Mouse (Mus musculus): ENCODE data around the gene Tmem168. TPM values are rescaled to one million over a fixed set of nuclear protein-coding genes. Genes with fewer than 3 reads are reported as not detected.

The Tmem168 gene
- polyA plus RNA-seq, 1 experiment from 2014 or later: 26.0 TPM

GRCm38 (mm10) chr6:13617110-13617509 is 9.2 kb upstream of the Tmem168 start:
- WGBS: 98% methylated on average over 3 of the region's 3 CpGs
- 0 out of 2 replicates have a peak, but pooled peaks have one; percentile 21 for ATAC-seq (ENCODE audit: low FRiP score)

GRCm38 (mm10) chr6:13614568-13614967 is 6.7 kb upstream of the Tmem168 start:
- ATAC-seq (ENCODE audit: low FRiP score) (no peak), DNase-seq (ENCODE audit: low spot score) (no peak)
- H3K4me2 ChIP-seq (replicated peaks): no peak overlapping the region
- WGBS: 96% methylated on average over 3 of the region's 3 CpGs
- H3K27me3 ChIP-seq (ENCODE audit: control insufficient read depth, insufficient read depth, low read length): no peaks in the 10 kb centered on the region
- H3K27ac ChIP-seq: no peak overlapping the region
- H3K9me3 ChIP-seq (ENCODE audit: control insufficient read depth, low read length): no peaks in the 10 kb centered on the region
- H3K9ac ChIP-seq: no peak overlapping the region
- H3K4me3 ChIP-seq (replicated peaks; ENCODE audit: low read length): no peak overlapping the region
- H3K4me1 ChIP-seq (replicated peaks; ENCODE audit: control insufficient read depth, insufficient read depth, low read length): no peaks in the 10 kb centered on the region
- no peaks in the 10 kb centered on the region for H3K36me3 ChIP-seq (replicated peaks; ENCODE audit: control insufficient read depth, insufficient read depth)

More at GRCm38 (mm10) chr6:13617110-13617509, 9.2 kb upstream of the Tmem168 start:
- no peak overlapping the region for H3K4me2 ChIP-seq (replicated peaks)
- no peak for DNase-seq (ENCODE audit: low spot score)
- H3K27me3 ChIP-seq (ENCODE audit: control insufficient read depth, insufficient read depth, low read length): no peaks in the 10 kb centered on the region
- H3K36me3 ChIP-seq (replicated peaks; ENCODE audit: control insufficient read depth, insufficient read depth): no peaks in the 10 kb centered on the region
- H3K9me3 ChIP-seq (ENCODE audit: control insufficient read depth, low read length): no peaks in the 10 kb centered on the region
- H3K27ac ChIP-seq: no peak overlapping the region
- no peak overlapping the region for H3K9ac ChIP-seq
- no peaks in the 10 kb centered on the region for H3K4me1 ChIP-seq (replicated peaks; ENCODE audit: control insufficient read depth, insufficient read depth, low read length)
- no peak overlapping the region for H3K4me3 ChIP-seq (replicated peaks; ENCODE audit: low read length)

- H3K27me3 ChIP-seq (ENCODE audit: control insufficient read depth, insufficient read depth, low read length): no peaks in the 10 kb centered on the region
- H3K9me3 ChIP-seq (ENCODE audit: control insufficient read depth, low read length): no peaks in the 10 kb centered on the region
- DNase-seq (ENCODE audit: low spot score) (no peak), ATAC-seq (ENCODE audit: low FRiP score) (no peak)
- H3K9ac ChIP-seq: no peak overlapping the region
- WGBS: 82% methylated on average over 3 of the region's 3 CpGs
- H3K4me3 ChIP-seq (replicated peaks; ENCODE audit: low read length): no peak overlapping the region
- no peaks in the 10 kb centered on the region for H3K4me1 ChIP-seq (replicated peaks; ENCODE audit: control insufficient read depth, insufficient read depth, low read length)
- H3K4me2 ChIP-seq (replicated peaks): no peak overlapping the region
- H3K27ac ChIP-seq: no peak overlapping the region
- no peaks in the 10 kb centered on the region for H3K36me3 ChIP-seq (replicated peaks; ENCODE audit: control insufficient read depth, insufficient read depth)
Measured at GRCm38 (mm10) chr6:13613671-13614070, 5.8 kb upstream of the Tmem168 start.

- DNase-seq (ENCODE audit: low spot score): no peak
- Histone ChIP-seq H3K9ac (no peak overlapping the region), H3K27me3 (ENCODE audit: control insufficient read depth, insufficient read depth, low read length) (no peaks in the 10 kb centered on the region), H3K36me3 (replicated peaks; ENCODE audit: control insufficient read depth, insufficient read depth) (no peaks in the 10 kb centered on the region), H3K27ac (no peak overlapping the region), H3K4me3 (replicated peaks; ENCODE audit: low read length) (no peak overlapping the region), H3K4me1 (replicated peaks; ENCODE audit: control insufficient read depth, insufficient read depth, low read length) (peaks cover 10% of the 10 kb centered on the region), H3K9me3 (ENCODE audit: control insufficient read depth, low read length) (no peaks in the 10 kb centered on the region), H3K4me2 (replicated peaks) (no peak overlapping the region)
- WGBS: 96% methylated on average over 2 of the region's 2 CpGs
- no peak for ATAC-seq (ENCODE audit: low FRiP score)
Measured at GRCm38 (mm10) chr6:13610869-13611268, 3.0 kb upstream of the Tmem168 start.

GRCm38 (mm10) chr6:13609353-13610140 is 1.6 kb upstream of the Tmem168 start:
- Histone ChIP-seq H3K36me3 (replicated peaks; ENCODE audit: control insufficient read depth, insufficient read depth) (no peaks in the 10 kb centered on the region), H3K9me3 (ENCODE audit: control insufficient read depth, low read length) (no peaks in the 10 kb centered on the region), H3K9ac (no peak overlapping the region), H3K4me3 (replicated peaks; ENCODE audit: low read length) (no peak overlapping the region), H3K27me3 (ENCODE audit: control insufficient read depth, insufficient read depth, low read length) (no peaks in the 10 kb centered on the region), H3K4me1 (replicated peaks; ENCODE audit: control insufficient read depth, insufficient read depth, low read length) (peaks cover 10% of the 10 kb centered on the region), H3K27ac (no peak overlapping the region), H3K4me2 (replicated peaks) (no peak overlapping the region)
- DNase-seq (ENCODE audit: low spot score) (no peak), ATAC-seq (ENCODE audit: low FRiP score) (no peak)
- 44% methylated on average over 5 of the region's 5 CpGs for WGBS

- Histone ChIP-seq H3K27ac (peak overlapping the region; percentile 91), H3K4me2 (replicated peaks) (peak overlapping the region; percentile 65), H3K27me3 (ENCODE audit: control insufficient read depth, insufficient read depth, low read length) (no peaks in the 10 kb centered on the region), H3K9ac (peak overlapping the region; percentile 82), H3K9me3 (ENCODE audit: control insufficient read depth, low read length) (no peaks in the 10 kb centered on the region), H3K4me3 (replicated peaks; ENCODE audit: low read length) (peak overlapping the region; percentile 72), H3K4me1 (replicated peaks; ENCODE audit: control insufficient read depth, insufficient read depth, low read length) (peaks cover 11% of the 10 kb centered on the region), H3K36me3 (replicated peaks; ENCODE audit: control insufficient read depth, insufficient read depth) (peaks cover 10% of the 10 kb centered on the region)
- DNase-seq (ENCODE audit: low spot score): peak; percentile 55
- ATAC-seq (ENCODE audit: low FRiP score): no peak; the same call in 1 of the 2 replicates
- 12% methylated on average over 15 of the region's 15 CpGs for WGBS
Measured at GRCm38 (mm10) chr6:13606921-13607620, 829 bp downstream of the Tmem168 start.

- no peaks in the 10 kb centered on the region for H3K9me3 ChIP-seq (ENCODE audit: control insufficient read depth, low read length)
- peak overlapping the region; percentile 72 for H3K4me3 ChIP-seq (replicated peaks; ENCODE audit: low read length)
- H3K27me3 ChIP-seq (ENCODE audit: control insufficient read depth, insufficient read depth, low read length): no peaks in the 10 kb centered on the region
- H3K36me3 ChIP-seq (replicated peaks; ENCODE audit: control insufficient read depth, insufficient read depth): peaks cover 17% of the 10 kb centered on the region
- no peak overlapping the region for H3K27ac ChIP-seq
- WGBS: 84% methylated on average over 4 of the region's 4 CpGs
- peak overlapping the region; percentile 65 for H3K4me2 ChIP-seq (replicated peaks)
- ATAC-seq (ENCODE audit: low FRiP score) (no peak), DNase-seq (ENCODE audit: low spot score) (no peak)
- H3K9ac ChIP-seq: peak overlapping the region; percentile 82
- H3K4me1 ChIP-seq (replicated peaks; ENCODE audit: control insufficient read depth, insufficient read depth, low read length): peaks cover 18% of the 10 kb centered on the region
Measured at GRCm38 (mm10) chr6:13606394-13606793, 1.5 kb downstream of the Tmem168 start.

GRCm38 (mm10) chr6:13603134-13603533 is 4.8 kb downstream of the Tmem168 start:
- H3K9ac ChIP-seq: no peak overlapping the region
- 95% methylated on average over 6 of the region's 6 CpGs for WGBS
- no peak overlapping the region for H3K4me2 ChIP-seq (replicated peaks)
- H3K4me3 ChIP-seq (replicated peaks; ENCODE audit: low read length): no peak overlapping the region
- H3K4me1 ChIP-seq (replicated peaks; ENCODE audit: control insufficient read depth, insufficient read depth, low read length): peaks cover 15% of the 10 kb centered on the region
- no peak overlapping the region for H3K27ac ChIP-seq
- no peaks in the 10 kb centered on the region for H3K9me3 ChIP-seq (ENCODE audit: control insufficient read depth, low read length)
- no peak for ATAC-seq (ENCODE audit: low FRiP score)
- peaks cover 17% of the 10 kb centered on the region for H3K36me3 ChIP-seq (replicated peaks; ENCODE audit: control insufficient read depth, insufficient read depth)
- no peak for DNase-seq (ENCODE audit: low spot score)
- H3K27me3 ChIP-seq (ENCODE audit: control insufficient read depth, insufficient read depth, low read length): no peaks in the 10 kb centered on the region

GRCm38 (mm10) chr6:13601587-13601986 is 6.3 kb downstream of the Tmem168 start:
- Histone ChIP-seq H3K36me3 (replicated peaks; ENCODE audit: control insufficient read depth, insufficient read depth) (peaks cover 17% of the 10 kb centered on the region), H3K9ac (no peak overlapping the region), H3K9me3 (ENCODE audit: control insufficient read depth, low read length) (no peaks in the 10 kb centered on the region), H3K4me1 (replicated peaks; ENCODE audit: control insufficient read depth, insufficient read depth, low read length) (peaks cover 10% of the 10 kb centered on the region), H3K4me3 (replicated peaks; ENCODE audit: low read length) (no peak overlapping the region), H3K27me3 (ENCODE audit: control insufficient read depth, insufficient read depth, low read length) (no peaks in the 10 kb centered on the region), H3K27ac (no peak overlapping the region), H3K4me2 (replicated peaks) (no peak overlapping the region)
- DNase-seq (ENCODE audit: low spot score) (peak; percentile 39), ATAC-seq (ENCODE audit: low FRiP score) (no peak)
- WGBS: 61% methylated on average over 6 of the region's 6 CpGs

Measured in hindbrain, embryonic 14.5 days (tissue).